Comparison of ENCODE assay signal across 8 mouse cellular contexts in genomic region chr19:40762023-40762759, GRCm38 (mm10). TPM values are rescaled to one million over a fixed set of nuclear protein-coding genes. Genes with fewer than 3 reads are reported as not detected.
DNase-seq lines count a peak whose midpoint lies in the region; ATAC-seq lines count a peak whose summit lies in the region.

No protein-coding gene starts in this region.

- peak overlapping the region; percentile 45; the same call in 1 of the 2 replicates for H3K9ac ChIP-seq in forebrain, embryonic 11.5 days (ENCODE audit: low read length)
- no peak overlapping the region for H3K9ac ChIP-seq in hindbrain, embryonic 14.5 days

- H3K27me3 ChIP-seq in forebrain, embryonic 11.5 days (ENCODE audit: control insufficient read depth, insufficient read depth, low read length), result no peaks in the 10 kb centered on the region
- no peaks in the 10 kb centered on the region for H3K27me3 ChIP-seq in hindbrain, embryonic 14.5 days (ENCODE audit: control insufficient read depth, insufficient read depth, low read length)

- peaks cover 2% of the 10 kb centered on the region; the same call in 1 of the 2 replicates for H3K4me1 ChIP-seq in forebrain, embryonic 11.5 days (replicated peaks; ENCODE audit: control insufficient read depth, insufficient read depth, low read length)
- no peaks in the 10 kb centered on the region for H3K4me1 ChIP-seq in hindbrain, embryonic 14.5 days (replicated peaks; ENCODE audit: control insufficient read depth, insufficient read depth, low read length)

- H3K4me3 ChIP-seq in forebrain, embryonic 11.5 days (ENCODE audit: low read depth, low read length), result peak overlapping the region; percentile 11; the same call in 1 of the 2 replicates
- peak overlapping the region; percentile 5; the same call in 1 of the 2 replicates for H3K4me3 ChIP-seq in hindbrain, embryonic 14.5 days (replicated peaks; ENCODE audit: low read length)

- no peak overlapping the region for H3K27ac ChIP-seq in forebrain, embryonic 11.5 days (ENCODE audit: low read depth, low read length)
- no peak overlapping the region for H3K27ac ChIP-seq in hindbrain, embryonic 14.5 days

- peak overlapping the region; percentile 45 for H3K4me2 ChIP-seq in forebrain, embryonic 11.5 days (ENCODE audit: low read depth, low read length, severe bottlenecking)
- H3K4me2 ChIP-seq in hindbrain, embryonic 14.5 days (replicated peaks), result peak overlapping the region; percentile 47

- H3K9me3 ChIP-seq in forebrain, embryonic 11.5 days (ENCODE audit: control insufficient read depth, low read length), result no peaks in the 10 kb centered on the region
- H3K9me3 ChIP-seq in hindbrain, embryonic 14.5 days (ENCODE audit: control insufficient read depth, low read length), result no peaks in the 10 kb centered on the region

- no peak for ATAC-seq in forebrain, embryonic 11.5 days (replicated peaks; ENCODE audit: low FRiP score)
- ATAC-seq in hindbrain, embryonic 14.5 days (ENCODE audit: low FRiP score), result no peak

- peak; percentile 27 for DNase-seq in ovary, postnatal 36 days (ENCODE audit: low spot score)
- DNase-seq in ovary, postnatal 10 days (ENCODE audit: low spot score), result no peak
- no peak for DNase-seq in forebrain, embryonic 11.5 days (ENCODE audit: low spot score)
- DNase-seq in hindbrain, embryonic 14.5 days (ENCODE audit: low spot score), result no peak
- peak; percentile 47 to 56 for DNase-seq in left cerebral cortex, adult 18-20 months (ENCODE audit: low spot score in 2 of 2)
- peak; percentile 16 for DNase-seq in lung, postnatal 25 days (ENCODE audit: low spot score)
- peak; percentile 18 to 41 for DNase-seq in right cerebral cortex, postnatal 36 days (ENCODE audit: low spot score in 2 of 2)
- DNase-seq in gastrocnemius, postnatal 4 days (ENCODE audit: low spot score in 2 of 2), result no peak

- 38% methylated on average over 22 of the region's 22 CpGs for WGBS in forebrain, embryonic 11.5 days
- 45% methylated on average over 22 of the region's 22 CpGs for WGBS in hindbrain, embryonic 14.5 days

- no peaks in the 10 kb centered on the region for H3K36me3 ChIP-seq in forebrain, embryonic 11.5 days (ENCODE audit: control insufficient read depth, insufficient read depth, low read length)
- no peaks in the 10 kb centered on the region for H3K36me3 ChIP-seq in hindbrain, embryonic 14.5 days (replicated peaks; ENCODE audit: control insufficient read depth, insufficient read depth)

RNA-seq across cellular contexts. Expression of gene Cc2d2b, which starts 13.6 kb away (rescaled TPM):
- 0.11 and 0.12 TPM in 2 replicates for polyA plus RNA-seq in forebrain, embryonic 11.5 days (2014; fragmentation: Nextera tagmentation; extraction: Ambion mirVana)
- polyA plus RNA-seq in hindbrain, embryonic 14.5 days (2014; fragmentation: Nextera tagmentation; extraction: Ambion mirVana), result 0.55 TPM in 1 of 2 replicates, not detected in the other
- 1 to 10 TPM in 1 of 2 experiments, not detected in 1; 1.1 TPM for total RNA-seq in left cerebral cortex, adult 18-20 months (2021)
- total RNA-seq in gastrocnemius, postnatal 4 days (2021), result not detected

Comparison
In these comparisons a context has a peak if more than half of its experiments do, and no peak if none do; other contexts are left out.
1. DNase-seq: peak in ovary, postnatal 36 days (single experiment), left cerebral cortex, adult 18-20 months (2 of 2), lung, postnatal 25 days (single experiment) and right cerebral cortex, postnatal 36 days (2 of 2); none in ovary, postnatal 10 days (single experiment), forebrain, embryonic 11.5 days (single experiment), hindbrain, embryonic 14.5 days (single experiment) and gastrocnemius, postnatal 4 days (0 of 2).